8 mouse cellular contexts compared by ENCODE assay signal in the genomic region with DNA sequence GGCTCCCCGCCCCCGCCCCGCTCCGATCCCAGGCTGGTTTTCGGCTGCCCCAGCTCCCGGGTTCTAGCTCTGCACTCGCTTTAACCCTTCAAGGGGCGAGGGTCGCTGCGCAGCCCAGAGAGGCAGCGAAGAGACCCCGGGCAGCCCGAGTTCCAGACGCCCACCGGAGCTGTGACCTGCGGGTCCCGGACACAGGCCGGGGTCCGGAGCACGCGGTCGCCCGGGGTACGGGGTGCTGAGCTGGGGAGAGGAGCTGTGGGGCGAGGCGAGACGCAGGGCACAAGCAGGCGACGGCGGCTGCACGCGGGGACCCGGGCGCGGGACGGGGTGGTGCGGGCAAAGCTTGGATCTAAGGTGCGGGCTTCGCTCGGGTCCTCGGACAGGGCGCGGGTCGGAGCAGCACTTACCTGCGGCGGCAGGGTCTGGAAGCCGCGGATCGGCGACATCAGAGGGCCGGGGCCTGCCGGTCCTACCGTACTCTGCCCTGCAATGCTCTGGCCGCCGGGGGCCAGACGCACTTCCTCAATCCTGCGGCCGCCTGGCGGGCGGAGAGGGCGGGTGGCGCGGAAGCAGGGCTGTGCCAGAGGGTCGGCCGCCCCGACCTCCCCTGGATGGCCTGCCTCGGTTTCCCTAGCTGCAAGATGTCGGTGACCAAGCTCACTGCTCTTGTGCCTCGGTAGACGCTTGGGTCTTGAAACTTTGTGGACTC. TPM values are rescaled to one million over a fixed set of nuclear protein-coding genes. Genes with fewer than 3 reads are reported as not detected.
DNase-seq lines count a peak whose midpoint lies in the region; ATAC-seq lines count a peak whose summit lies in the region.

A gene (minus strand): TSS at position 538 of the 709 bp plus-strand sequence.

- H3K36me3 ChIP-seq in intestine, embryonic 14.5 days (ENCODE audit: control insufficient read depth, insufficient read depth, low read length): no peaks in the 10 kb centered on the region
- H3K36me3 ChIP-seq in liver, embryonic 16.5 days (ENCODE audit: control insufficient read depth, insufficient read depth): no peaks in the 10 kb centered on the region
- no peaks in the 10 kb centered on the region for H3K36me3 ChIP-seq in neural tube, embryonic 11.5 days (ENCODE audit: control insufficient read depth, insufficient read depth, low read length)

- H3K4me3 ChIP-seq in intestine, embryonic 14.5 days (ENCODE audit: low read depth, low read length): peak within 1 kb of the TSS; percentile 71
- peak within 1 kb of the TSS; percentile 65 for H3K4me3 ChIP-seq in liver, embryonic 16.5 days (ENCODE audit: low read depth, low read length)
- H3K4me3 ChIP-seq in neural tube, embryonic 11.5 days (ENCODE audit: low read depth, low read length): peak within 1 kb of the TSS; percentile 56

- peak within 1 kb of the TSS; percentile 66 for H3K27ac ChIP-seq in intestine, embryonic 14.5 days (ENCODE audit: low read depth)
- peak within 1 kb of the TSS; percentile 48 for H3K27ac ChIP-seq in liver, embryonic 16.5 days (ENCODE audit: low read length)
- no peak within 1 kb of the TSS for H3K27ac ChIP-seq in neural tube, embryonic 11.5 days (ENCODE audit: low read depth, low read length)

- peak; percentile 84 for ATAC-seq in intestine, embryonic 14.5 days (replicated peaks; ENCODE audit: low FRiP score, low TSS enrichment, low read depth)
- peak; percentile 75 for ATAC-seq in liver, embryonic 16.5 days (ENCODE audit: low read depth)
- peak; percentile 74 for ATAC-seq in neural tube, embryonic 11.5 days (ENCODE audit: insufficient read depth, low FRiP score, low TSS enrichment)

- H3K9ac ChIP-seq in intestine, embryonic 14.5 days (ENCODE audit: low read length): peak within 1 kb of the TSS; percentile 89
- peak within 1 kb of the TSS; percentile 57 for H3K9ac ChIP-seq in liver, embryonic 16.5 days (ENCODE audit: low read depth, low read length)
- H3K9ac ChIP-seq in neural tube, embryonic 11.5 days (ENCODE audit: low read length): peak within 1 kb of the TSS; percentile 73

- H3K4me1 ChIP-seq in intestine, embryonic 14.5 days (replicated peaks; ENCODE audit: control insufficient read depth, insufficient read depth, low read length): peaks cover 14% of the 10 kb centered on the region; the same call in 1 of the 2 replicates
- peaks cover 7% of the 10 kb centered on the region; the same call in 1 of the 2 replicates for H3K4me1 ChIP-seq in liver, embryonic 16.5 days (ENCODE audit: control insufficient read depth, low read depth, low read length)
- H3K4me1 ChIP-seq in neural tube, embryonic 11.5 days (ENCODE audit: control insufficient read depth, insufficient read depth, low read length): peaks cover 5% of the 10 kb centered on the region; the same call in 1 of the 2 replicates

- peak within 1 kb of the TSS; percentile 92 for H3K4me2 ChIP-seq in intestine, embryonic 14.5 days (ENCODE audit: low read length)
- peak within 1 kb of the TSS; percentile 77 for H3K4me2 ChIP-seq in liver, embryonic 16.5 days (ENCODE audit: low read depth, low read length)
- peak within 1 kb of the TSS; percentile 83 for H3K4me2 ChIP-seq in neural tube, embryonic 11.5 days (ENCODE audit: low read depth)

- DNase-seq in right cerebral cortex, postnatal 10 days (ENCODE audit: low spot score in 2 of 2): peak; percentile 29 to 37
- no peak for DNase-seq in right cerebral cortex, postnatal 4 days
- DNase-seq in c-Kit-positive CD71-positive TER-119-positive erythroid progenitor cells, embryonic 14.5 days (ENCODE audit: low spot score): peak; percentile 38
- DNase-seq in gonadal fat pad, adult 2 months (ENCODE audit: low read depth): no peak
- peak; percentile 83 for DNase-seq in intestine, embryonic 14.5 days (ENCODE audit: low spot score)
- DNase-seq in neural tube, embryonic 11.5 days (ENCODE audit: low spot score): peak; percentile 71
- peak; percentile 56 for DNase-seq in urinary bladder, postnatal 25 days (ENCODE audit: low spot score)

- no peaks in the 10 kb centered on the region for H3K27me3 ChIP-seq in intestine, embryonic 14.5 days (replicated peaks; ENCODE audit: control insufficient read depth, insufficient read depth, low read length)
- H3K27me3 ChIP-seq in liver, embryonic 16.5 days (ENCODE audit: control insufficient read depth, insufficient read depth, low read depth, low read length): no peaks in the 10 kb centered on the region
- no peaks in the 10 kb centered on the region for H3K27me3 ChIP-seq in neural tube, embryonic 11.5 days (ENCODE audit: control insufficient read depth, insufficient read depth, low read length)

- no peaks in the 10 kb centered on the region for H3K9me3 ChIP-seq in intestine, embryonic 14.5 days (ENCODE audit: control insufficient read depth, low read length)
- no peaks in the 10 kb centered on the region for H3K9me3 ChIP-seq in liver, embryonic 16.5 days (replicated peaks; ENCODE audit: control insufficient read depth, low read length)
- H3K9me3 ChIP-seq in neural tube, embryonic 11.5 days (ENCODE audit: control insufficient read depth, low read length): no peaks in the 10 kb centered on the region

- under 1% methylated on average over 69 of the region's 70 CpGs for WGBS in intestine, embryonic 14.5 days
- WGBS in liver, embryonic 16.5 days (ENCODE audit: insufficient replicate concordance): under 1% methylated on average over 70 of the region's 70 CpGs
- WGBS in neural tube, embryonic 11.5 days: under 1% methylated on average over 56 of the region's 70 CpGs

RNA-seq across cellular contexts. Expression of the gene that starts here (rescaled TPM):
- polyA plus RNA-seq in gonadal fat pad, adult 2 months (2012; rRNA removed): 16.1 and 17.6 TPM in 2 replicates
- 15.5 and 16.9 TPM in 2 replicates for polyA plus RNA-seq in intestine, embryonic 14.5 days (2014; fragmentation: Nextera tagmentation; extraction: Ambion mirVana)
- polyA plus RNA-seq in liver, embryonic 16.5 days (2015; fragmentation: Nextera tagmentation; extraction: Ambion mirVana): 5.0 and 6.7 TPM in 2 replicates
- polyA plus RNA-seq in neural tube, embryonic 11.5 days (2014; fragmentation: Nextera tagmentation; extraction: Ambion mirVana): 5.5 and 7.0 TPM in 2 replicates

Comparison
In these comparisons a context has a peak if more than half of its experiments do, and no peak if none do; other contexts are left out.
1. DNase-seq: peak in right cerebral cortex, postnatal 10 days (2 of 2), c-Kit-positive CD71-positive TER-119-positive erythroid progenitor cells, embryonic 14.5 days (single experiment), intestine, embryonic 14.5 days (single experiment), neural tube, embryonic 11.5 days (single experiment) and urinary bladder, postnatal 25 days (single experiment); none in right cerebral cortex, postnatal 4 days (single experiment) and gonadal fat pad, adult 2 months (single experiment).
2. Peak in every context shown above with its lines, with median percentiles within 50 percentile points of each other: ATAC-seq, H3K4me2 ChIP-seq, H3K4me3 ChIP-seq and H3K9ac ChIP-seq.